Mouse (Mus musculus) spleen, adult 12 weeks (tissue): Measurements from ENCODE around the gene Ube2e1.

Experiments
- DNase-seq: peaks from one replicate; pipeline ENCODE4 v3.0.0; 2022; ENCODE audit warnings: low spot score

The Ube2e1 gene

DNA sequence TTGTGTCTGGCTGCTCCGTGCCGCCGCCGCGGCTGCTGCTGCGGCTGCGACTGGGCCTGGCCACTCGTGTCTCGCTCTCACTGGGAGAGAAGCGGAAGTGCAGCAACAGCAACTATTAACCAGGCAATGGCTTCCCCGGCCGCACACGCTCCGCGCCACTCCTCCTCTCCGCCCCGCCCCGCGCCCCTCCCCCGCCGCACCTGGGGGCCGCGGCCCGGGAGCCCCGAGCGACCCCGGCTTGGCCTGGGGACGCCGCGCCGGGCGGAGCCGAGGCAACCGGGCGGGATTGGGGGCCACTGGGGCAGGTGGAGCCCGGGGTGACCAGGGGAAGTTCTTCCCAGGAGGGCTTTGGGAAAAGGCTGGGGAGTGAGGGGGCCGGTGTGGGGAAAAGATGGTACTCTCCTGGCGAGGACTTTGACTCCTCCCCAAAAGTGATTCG, at the start of gene Ube2e1:
Ube2e1 (minus strand) TSS at position 167 of the 439 bp plus-strand sequence.
- peak; percentile 37 for DNase-seq

DNA sequence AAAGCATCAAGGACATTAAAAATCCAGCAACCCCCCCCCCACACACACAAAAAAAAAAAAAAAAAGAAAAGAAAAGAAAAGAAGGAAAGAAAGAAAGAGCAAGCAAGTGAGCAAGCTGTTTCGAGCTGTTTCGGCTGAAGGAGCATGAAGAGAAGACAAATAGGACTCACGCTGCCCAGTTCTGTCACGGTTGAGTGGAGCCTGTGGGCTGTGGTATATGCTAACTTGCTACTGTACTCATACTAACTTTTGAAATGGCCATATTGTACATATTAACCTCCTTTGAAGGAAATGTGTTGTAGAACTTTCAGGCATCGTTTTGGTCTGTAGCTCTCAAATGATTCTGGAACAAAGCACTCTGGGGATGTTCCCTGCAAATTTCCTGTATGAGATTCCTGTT, 48.2 kb upstream of the Ube2e1 start:
- no peak for DNase-seq

DNA sequence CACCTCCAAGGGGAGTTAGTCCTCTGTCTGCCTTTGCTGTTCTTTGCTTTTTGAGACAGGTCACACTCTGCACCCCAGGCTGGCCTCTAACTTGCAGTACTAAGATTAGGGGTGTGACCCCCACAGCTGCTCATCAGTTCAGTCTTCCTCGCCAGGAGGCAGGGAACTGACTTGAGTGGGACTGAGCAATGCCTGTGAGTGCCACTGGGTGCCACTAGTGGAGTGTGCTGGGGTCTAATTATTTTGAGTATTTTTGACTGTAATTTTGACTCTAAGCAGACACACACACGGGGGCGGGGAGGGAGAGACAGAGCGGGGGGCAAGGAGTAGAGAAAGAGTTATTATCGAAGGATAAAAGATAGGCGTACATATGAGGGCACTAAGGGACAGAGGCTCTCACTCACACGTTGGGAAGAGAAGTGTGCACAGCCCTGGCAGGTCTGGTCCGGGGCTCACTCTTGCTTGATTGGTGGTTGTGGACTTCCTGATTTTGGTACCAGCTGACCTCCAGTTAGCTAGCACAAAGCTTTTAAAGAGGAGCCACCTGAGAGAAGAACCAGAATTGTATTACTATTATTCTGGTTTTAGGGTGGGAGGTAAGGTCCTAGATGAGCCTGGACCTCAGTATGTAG, 46.4 kb upstream of the Ube2e1 start:
- DNase-seq, result no peak

DNA sequence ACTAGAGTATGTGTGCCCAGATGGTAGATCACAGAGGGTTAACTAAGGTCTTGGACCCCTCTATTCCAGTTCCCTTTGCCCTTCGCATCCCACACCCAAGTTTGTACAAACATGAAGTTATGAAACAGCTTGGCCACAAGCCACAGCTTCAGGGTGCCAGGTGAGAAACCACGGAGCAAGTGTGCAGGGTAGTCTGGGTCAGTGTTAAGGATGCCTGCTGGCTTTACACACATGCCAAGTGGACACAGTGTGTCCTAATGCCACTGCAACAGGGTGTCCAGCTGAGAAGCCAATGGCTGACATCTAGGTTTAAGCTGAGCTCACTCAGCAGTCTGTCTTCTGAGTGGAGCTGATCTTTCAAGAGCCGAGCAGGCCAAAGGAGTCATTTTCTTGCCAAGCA, 44.5 kb upstream of the Ube2e1 start:
- no peak for DNase-seq

DNA sequence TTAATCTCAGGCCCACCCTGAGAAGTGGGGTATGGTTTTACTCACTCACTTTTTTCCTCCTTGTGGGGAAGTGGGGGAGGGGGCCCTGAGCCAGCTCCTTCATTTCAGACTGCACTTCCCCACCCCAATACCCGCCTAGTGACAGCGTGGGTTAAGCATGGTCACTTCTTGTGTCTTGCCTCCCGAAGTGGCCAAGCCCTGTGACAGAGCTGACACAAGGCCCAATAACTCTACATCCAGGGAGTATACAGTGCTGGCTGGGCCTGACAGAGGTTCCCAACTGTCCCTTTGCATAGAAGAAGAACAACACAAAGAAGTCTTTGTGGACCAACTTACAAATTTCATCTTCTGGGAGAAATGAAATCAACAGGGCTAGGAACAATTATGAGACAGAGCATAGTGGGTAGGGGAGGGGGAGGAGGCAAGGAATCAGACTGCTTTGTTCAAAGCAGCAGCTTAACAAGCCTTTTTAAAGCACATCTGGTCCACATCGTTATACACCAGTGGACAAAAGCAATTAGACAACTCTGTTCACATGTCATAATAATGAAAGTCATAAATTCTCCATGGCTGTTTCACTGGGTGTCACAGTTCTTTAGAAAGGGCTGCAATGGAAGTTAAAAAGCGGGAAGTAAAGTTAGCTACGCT, 42.2 kb upstream of the Ube2e1 start:
- DNase-seq, result no peak

DNA sequence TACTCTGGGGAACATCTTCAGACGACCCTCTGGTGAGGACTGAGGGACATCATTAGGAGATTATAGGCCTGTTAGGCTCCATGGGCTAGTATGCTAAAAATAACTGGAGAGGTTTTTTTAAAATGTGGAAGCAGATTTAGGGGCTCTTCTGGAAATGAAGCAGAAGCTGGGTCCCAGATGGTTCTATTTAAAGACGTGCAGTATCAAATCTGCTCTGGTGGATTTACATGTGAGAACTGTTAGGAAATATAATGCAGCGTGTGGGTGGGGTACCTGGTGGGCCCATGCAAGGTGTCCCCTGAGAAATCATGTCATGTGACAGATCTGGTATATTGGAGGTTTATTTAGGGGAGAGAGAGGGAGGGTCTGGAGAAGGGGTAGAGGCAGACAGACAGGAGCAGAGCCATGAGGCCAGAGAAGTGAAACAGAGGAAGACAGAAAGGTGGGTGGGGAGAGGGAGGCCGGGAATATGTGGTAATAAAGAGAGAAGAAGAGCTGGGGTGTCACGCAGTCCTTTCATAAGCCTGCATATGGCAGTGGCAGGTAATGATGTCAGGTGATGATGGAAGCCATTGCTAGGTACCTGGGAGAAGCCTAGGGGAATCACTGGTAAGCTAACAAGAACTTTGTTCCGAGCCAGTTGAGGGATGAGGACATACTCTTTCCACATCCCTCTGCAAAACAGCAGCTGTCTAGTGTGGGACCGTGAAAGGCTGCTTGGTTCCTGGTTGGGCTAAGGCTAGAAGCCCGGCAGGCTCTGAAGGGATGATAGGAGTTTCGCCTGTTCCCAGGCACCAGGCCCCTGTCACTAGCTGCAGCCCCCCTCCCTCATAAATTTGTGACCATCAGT, 41.3 kb upstream of the Ube2e1 start:
- no peak for DNase-seq

DNA sequence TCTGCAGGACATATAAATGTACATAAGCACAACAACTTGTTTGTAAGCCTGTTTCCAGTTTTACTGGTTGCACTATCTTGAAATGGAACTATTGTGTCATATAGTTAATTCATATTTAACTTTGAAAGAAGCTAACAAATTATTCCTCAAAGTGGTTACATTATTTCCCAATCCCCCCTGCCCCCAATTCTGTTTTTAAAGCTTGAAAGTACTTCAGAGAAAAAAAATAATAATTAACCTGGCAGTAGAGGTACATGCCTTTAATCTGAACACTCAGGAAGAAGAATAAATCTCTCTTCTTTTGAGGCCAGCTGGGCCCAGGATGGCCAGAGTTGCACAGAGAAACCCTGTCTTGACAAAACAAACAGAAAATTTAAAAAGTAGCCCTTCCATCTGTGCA, 37.4 kb upstream of the Ube2e1 start:
- DNase-seq, result no peak

DNA sequence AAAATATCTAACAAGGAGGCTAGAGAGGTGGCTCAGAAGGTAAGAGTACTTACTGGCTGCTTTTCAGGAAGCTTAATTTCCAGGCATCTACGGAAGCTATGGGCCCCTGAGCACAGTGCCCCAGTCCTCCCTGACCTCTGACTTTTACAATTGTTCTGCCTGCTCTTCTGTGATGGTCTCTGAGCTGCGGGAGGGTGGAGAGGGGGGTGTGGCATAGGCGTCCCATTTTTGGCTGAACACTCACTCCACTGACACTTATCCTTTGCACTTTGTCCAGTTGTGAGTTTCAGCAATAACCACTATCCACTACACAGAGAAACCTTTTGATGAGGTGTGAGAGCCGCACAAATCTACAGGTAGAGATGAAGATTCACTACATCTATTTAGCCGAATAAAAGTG, 35.4 kb upstream of the Ube2e1 start:
- DNase-seq, result no peak

DNA sequence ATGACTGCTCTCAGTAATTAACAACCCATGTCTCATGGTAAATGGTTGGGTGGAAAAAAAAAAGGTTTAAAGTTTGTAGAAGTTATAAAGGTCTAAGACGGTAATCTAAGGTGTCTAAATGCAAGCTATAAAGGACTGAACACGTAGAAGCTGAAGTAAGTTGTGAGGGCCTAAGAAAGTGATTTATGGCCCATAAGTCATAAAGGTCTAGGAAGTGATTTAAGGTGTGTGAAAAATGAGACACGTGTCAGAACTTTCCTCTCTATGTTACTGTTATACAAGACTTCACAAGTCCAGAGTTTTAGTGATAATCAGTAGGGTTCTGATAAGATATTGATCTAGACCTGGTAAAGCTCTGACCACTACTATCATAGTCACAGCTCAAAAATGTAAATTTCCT, 32.7 kb upstream of the Ube2e1 start:
- DNase-seq, result no peak

DNA sequence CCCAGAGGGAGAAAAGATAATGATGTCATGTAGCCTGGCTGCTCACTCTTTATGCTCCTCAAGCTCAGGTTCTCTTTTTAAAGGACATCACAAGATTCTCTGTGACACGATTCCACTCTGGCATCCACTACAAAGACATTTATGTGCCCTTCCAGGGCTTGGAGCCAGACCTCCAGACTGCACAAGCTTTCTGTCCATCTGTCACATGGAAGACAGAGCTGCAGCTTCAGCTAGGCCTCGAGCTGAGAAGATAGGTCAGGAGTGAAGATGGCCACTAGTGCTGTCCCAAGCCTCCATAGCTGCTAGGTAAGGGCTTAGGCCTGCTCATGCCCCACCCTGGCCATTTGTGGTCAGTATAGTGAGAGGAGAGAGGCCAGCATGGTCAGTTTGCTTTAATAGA, 24.8 kb upstream of the Ube2e1 start:
- DNase-seq, result no peak

DNA sequence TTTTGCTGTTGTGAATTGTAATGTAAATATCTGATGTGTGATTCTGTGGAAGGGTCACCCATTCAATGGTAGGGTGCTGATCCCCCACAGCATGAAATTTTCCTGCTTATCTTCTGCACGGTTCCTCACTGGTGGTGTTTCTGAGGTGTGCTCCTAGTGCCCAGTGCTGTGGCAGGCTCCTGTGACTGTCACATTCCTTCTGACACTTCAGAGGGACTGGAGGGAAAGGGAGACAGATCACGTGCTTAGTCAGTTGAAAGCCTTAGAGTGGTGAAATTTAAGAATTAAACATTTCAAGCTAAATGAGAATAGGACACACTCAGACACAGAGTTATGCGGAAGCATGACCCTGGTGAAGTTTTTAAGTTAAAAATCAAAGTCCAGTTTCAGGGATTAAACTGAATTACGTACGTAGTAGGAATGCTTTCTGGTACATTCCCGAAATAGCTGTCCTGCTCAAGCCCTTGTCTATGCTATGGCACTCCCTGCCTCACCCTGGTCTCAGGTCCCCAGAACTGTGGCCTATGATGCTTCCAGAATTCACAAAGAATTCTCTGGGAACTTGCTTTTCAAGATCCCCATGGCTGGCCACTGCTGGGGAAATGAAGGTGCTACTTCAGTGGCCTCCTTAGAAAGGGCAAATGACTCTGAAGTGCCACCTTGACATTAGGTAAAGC, 24.0 kb upstream of the Ube2e1 start:
- no peak for DNase-seq

DNA sequence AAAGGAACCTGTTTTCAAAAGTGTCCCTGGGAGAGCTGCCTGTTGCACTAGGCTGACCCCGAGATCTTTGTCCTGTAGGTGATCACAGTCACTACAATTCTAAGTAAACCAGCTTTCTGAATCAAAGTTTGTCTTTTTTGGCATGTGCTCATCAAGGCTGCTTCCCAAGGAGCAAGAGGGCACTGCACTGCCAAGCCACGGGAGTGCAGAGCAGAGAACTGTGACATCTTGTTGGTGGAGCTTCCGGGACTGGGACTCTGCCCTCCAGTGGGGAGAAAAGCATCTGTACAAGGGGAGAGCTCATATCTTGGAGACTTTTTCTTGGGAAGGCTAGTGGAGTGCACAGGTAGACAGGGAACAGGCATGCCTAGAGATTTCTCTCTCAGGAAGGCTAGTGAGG, 21.9 kb upstream of the Ube2e1 start:
- DNase-seq, result no peak

DNA sequence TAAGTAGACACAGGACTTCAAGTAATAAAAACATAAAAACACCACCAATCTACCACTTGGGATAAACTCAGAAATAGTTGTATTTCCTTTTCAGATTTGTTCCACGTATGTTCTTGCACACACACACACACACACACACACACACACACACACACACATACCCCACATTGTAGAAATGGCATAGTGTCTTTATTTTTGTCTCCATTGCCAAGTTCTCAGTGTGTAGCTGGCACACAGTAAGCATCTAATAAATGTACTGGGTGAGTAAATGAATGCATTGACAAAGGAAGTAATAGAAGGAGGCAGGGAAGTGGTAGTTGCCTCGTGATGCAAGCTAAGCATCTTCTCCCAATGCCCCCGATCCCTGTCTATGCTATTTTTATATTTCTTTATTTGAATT, 21.3 kb upstream of the Ube2e1 start:
- DNase-seq, result no peak

DNA sequence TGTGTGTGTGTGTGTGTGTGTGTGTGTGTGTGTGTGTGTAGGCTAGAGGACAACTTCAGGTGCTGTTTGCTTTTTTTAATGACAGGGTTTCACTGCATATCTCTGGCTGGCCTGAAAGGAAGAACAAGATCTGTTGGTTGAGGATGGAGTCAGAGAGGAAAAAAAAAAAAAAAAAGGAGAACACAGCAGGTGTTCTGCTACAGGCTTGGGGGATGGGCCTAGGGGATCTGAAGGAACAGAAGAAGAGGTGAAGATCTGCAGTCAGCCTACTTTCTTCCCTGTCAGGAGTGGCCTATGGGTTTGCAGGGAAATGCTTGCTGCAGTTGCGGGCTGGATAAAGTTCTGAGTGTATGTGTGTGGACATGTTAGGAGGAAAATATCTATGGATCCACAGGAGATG, 19.0 kb upstream of the Ube2e1 start:
- no peak for DNase-seq

DNA sequence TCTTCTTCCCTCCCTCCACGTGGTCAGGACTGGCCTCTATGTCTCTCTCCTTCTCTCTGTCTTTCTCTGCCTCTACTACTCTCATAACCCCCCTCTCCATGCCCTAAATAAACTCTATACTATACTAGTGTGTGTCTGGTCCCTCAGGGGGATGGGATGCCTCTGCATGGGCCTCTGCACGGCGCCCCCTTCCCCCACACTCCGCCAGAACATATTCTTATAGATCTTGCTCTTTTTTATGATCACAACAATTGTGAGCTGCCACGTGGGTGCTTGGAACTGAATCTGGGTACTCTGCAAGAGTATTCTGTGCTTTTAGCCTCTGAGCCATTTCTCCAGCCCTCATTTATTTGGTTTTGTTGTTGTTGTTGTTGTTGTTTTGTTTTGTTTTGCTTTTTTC, 18.2 kb upstream of the Ube2e1 start:
- DNase-seq, result no peak

DNA sequence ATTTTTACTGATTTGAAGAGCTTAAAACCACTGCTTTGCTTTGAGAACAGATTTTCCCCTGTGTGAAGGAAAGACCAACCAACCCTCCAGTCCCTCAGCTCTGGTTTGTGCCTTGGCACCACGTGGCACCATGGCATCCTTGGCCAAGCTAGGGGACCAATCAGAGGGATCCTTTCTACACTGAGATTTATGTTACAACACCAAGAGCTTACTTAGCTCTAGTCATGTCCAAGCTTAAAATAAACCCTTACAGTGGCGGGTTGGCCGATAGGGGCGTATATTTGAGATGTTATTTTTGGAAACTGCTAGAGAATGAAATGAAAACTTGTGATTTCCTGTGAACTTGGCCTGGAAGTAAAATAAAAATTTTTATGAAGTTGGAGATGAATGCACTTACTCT, 11.9 kb upstream of the Ube2e1 start:
- DNase-seq, result no peak

DNA sequence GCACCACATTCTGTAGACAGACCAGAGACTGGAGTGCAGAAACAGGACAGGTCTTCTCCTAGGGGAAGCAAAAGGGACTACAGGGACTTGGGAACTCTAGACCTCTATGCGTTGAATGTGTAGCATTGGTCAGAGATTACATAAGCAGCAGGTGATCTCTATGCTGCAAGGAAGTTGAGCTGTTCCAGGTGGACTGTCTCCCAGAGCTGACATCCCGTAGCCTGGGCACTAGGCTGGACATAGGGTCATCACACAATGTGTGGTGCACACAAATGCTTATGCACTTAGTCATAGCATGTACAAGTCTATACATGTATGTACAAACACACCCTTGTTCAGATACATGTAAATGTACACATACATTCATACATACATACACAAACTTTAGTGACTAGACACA, 11.1 kb upstream of the Ube2e1 start:
- no peak for DNase-seq

DNA sequence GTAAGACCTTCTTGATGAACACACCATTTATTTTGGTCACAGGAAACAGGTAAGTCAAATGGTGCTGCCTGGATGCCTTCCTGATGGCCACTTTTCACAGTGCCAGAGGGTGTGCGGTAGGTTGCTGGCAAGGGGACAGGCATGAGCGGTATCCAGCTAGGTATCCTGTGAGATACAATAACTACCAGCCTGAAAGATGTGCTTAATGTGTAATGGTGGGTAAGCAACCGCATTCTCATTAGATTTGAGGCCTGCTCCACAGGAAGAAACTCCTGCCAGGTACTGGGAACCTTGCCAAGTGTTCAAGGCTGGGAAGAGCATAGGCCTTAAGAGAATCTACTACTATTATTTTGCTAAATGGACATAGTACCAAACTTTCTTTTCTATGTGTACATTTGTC, 9.4 kb upstream of the Ube2e1 start:
- no peak for DNase-seq

DNA sequence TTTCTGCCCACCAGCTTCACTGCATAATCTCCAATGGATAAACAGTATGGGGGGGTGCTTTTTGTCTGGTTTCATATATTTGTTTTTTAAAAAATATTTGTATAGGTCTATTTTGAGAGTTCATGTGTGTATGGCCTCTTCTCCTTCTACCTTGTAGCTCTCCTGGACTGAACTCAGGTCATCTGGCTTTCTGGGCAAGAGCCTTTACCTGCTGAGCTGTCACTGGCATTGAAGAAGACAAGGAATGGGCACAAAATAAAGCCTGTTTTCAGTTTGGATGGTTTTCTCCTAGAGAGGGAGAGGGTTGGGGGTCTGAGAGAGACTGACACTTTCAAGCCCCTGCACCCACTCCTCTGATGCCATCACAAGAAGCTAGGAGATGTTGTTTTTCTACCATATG, 4.4 kb upstream of the Ube2e1 start:
- DNase-seq, result no peak

DNA sequence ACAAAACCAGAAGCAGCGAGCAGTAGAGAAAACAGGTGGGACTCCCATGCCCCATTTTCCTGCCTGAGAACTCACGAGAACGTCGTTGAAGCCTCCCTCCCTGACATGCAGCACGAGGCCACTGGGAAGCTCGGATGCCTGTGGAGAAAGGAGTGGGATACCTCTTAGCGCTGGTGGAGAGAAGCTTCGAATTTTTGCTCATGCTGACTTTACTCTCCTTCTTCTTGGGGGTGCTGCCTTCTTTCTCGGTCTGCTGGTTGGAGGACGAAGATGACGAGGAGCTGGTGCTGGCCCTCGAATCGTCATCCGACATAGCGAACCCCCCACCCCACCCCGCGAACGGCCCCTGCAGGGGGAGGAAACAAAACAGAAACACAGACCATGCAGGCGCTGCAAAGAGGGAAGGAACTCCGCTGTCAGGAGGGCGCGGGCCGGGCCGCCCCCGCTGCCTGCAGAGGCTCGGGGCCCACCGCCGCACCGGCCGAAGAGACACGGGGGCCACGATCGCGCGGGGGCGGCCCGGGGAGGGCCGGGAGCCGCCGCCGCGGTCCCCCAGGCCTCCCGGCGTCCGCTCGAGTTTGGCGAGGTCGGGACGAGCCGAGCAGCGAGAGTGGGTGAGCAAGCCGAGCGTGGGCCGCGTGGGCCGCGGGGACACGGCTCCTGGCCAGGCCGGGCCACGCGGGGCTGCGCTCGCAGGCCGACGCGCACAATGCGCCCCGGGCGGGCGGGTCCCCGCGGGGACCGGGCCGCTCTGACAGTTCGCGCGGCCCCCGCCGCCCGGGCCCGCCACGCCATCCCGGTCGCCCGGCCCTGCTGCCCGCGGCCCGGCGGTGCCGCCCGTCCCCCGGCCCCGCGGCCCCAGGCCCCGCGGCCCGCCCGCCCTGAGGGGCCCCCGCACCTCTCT, 618 bp downstream of the Ube2e1 start:
- peak; percentile 1 for DNase-seq

DNA sequence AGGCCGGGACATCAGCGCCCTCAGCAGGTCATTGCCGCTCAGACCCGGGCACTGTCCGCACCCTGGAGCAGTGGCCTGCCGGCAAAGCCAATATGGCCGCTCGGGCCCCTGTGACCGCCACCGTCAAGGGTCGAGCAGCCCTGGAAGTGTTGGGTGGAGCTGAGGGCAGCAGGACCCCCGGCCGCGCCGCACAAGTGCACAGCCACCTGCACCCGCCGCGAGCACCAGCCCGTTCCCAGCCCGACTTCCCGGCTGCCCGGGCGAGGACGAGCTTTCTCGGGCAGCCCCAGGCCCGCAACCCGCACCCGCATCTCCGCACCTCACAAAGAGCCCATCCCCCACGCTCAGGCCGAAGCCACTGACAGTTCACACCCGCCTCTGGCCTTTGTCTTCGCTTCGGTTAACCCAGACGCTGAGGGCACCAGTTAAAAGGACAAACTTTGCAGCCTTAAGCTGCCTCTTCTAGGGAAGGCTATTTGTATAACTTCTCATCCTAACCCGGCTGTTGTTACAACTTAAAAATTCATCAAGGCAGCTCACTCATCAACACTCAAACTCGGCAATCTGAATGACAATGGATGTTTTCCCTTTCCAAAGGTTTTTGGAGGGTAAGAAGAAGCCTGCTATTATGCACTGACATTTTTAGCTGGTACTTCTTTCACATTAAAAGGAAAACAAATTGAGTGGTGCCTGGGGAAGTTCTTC, 4.5 kb downstream of the Ube2e1 start:
- DNase-seq, result no peak
